Mouse (Mus musculus) MEL (cell line): ENCODE measurements around the gene Erich6. TPM values are rescaled to one million over a fixed set of nuclear protein-coding genes. Genes with fewer than 3 reads are reported as not detected.

ENCODE experiments used
- DNase-seq: peaks from one replicate; pipeline ENCODE4 v3.0.0; 2011; ENCODE audit warnings: low read depth, low spot score
- H3K27ac ChIP-seq: 2 replicates; pipeline ENCODE4 v1.5.1; 2012; ENCODE audit warnings: low read depth, mild to moderate bottlenecking, control low read depth, low read length, moderate library complexity; ENCODE audit not compliant: control insufficient read depth
- H3K27me3 ChIP-seq, 2 experiments: fragments of 150-350 bp in 1 of 2; sonication (generic) in 1 of 2; 2 replicates each; pipeline ENCODE4 v1.6.1; 2012; ENCODE audit warnings: low read length in 2 of 2, mild to moderate bottlenecking in 2 of 2, improper control_type of control experiment in 1 of 2, moderate library complexity in 1 of 2; ENCODE audit not compliant: insufficient read depth in 2 of 2, control insufficient read depth in 1 of 2
- H3K36me3 ChIP-seq, 2 experiments: 2 replicates each; pipeline ENCODE4 v1.6.1; 2012 to 2014; ENCODE audit warnings: low read length in 2 of 2, improper control_type of control experiment in 1 of 2, inconsistent platforms in 1 of 2, mild to moderate bottlenecking in 1 of 2; ENCODE audit not compliant: insufficient read depth in 2 of 2, control insufficient read depth in 1 of 2
- H3K4me1 ChIP-seq, 2 experiments: fragments of 150-350 bp in 1 of 2; sonication (generic) in 1 of 2; 2 replicates each; pipeline ENCODE4 v1.6.1; 2012; ENCODE audit warnings: low read length in 2 of 2, improper control_type of control experiment in 1 of 2, mild to moderate bottlenecking in 1 of 2; ENCODE audit not compliant: insufficient read depth in 2 of 2, control insufficient read depth in 1 of 2
- H3K4me3 ChIP-seq, 2 experiments: fragments of 150-350 bp in 1 of 2; sonication (generic) in 1 of 2; 2 replicates each; pipeline ENCODE4 v1.5.1; 2012; ENCODE audit warnings: low read depth in 2 of 2, low read length in 2 of 2, mild to moderate bottlenecking in 2 of 2, moderate library complexity in 2 of 2, control low read depth in 1 of 2, improper control_type of control experiment in 1 of 2; ENCODE audit not compliant: control insufficient read depth in 1 of 2, insufficient read depth in 1 of 2
- H3K79me2 ChIP-seq: 2 replicates; pipeline ENCODE4 v1.6.1; 2012; ENCODE audit warnings: mild to moderate bottlenecking, low read length, moderate library complexity; ENCODE audit not compliant: control insufficient read depth, poor library complexity, insufficient read depth
- H3K9ac ChIP-seq: 2 replicates; pipeline ENCODE4 v1.6.1; 2012; ENCODE audit warnings: low read depth, mild to moderate bottlenecking, control low read depth, low read length, moderate library complexity; ENCODE audit not compliant: control insufficient read depth, poor library complexity, severe bottlenecking
- H3K9me3 ChIP-seq: fragments of 150-350 bp; sonication (generic); replicated peaks from 2 replicates; pipeline ENCODE4 v1.6.1; 2012; ENCODE audit warnings: mild to moderate bottlenecking, low read length, improper control_type of control experiment, moderate library complexity; ENCODE audit not compliant: insufficient read depth
- BHLHE40 ChIP-seq: IDR thresholded peaks from 2 replicates; pipeline ENCODE4 v1.6.1; 2012; ENCODE audit warnings: low read depth, mild to moderate bottlenecking, inconsistent platforms, low read length, improper control_type of control experiment, borderline replicate concordance
- CHD2 ChIP-seq: IDR thresholded peaks from 2 replicates; pipeline ENCODE4 v1.6.1; 2011; ENCODE audit warnings: low read length, improper control_type of control experiment
- CTCF ChIP-seq, 3 experiments: IDR thresholded peaks in 2 of 3; conservative IDR thresholded peaks in 1 of 3; 2 replicates each; pipeline ENCODE4 v1.5.1; 2011 to 2012; ENCODE audit warnings: low read length in 3 of 3, low read depth in 2 of 3, mild to moderate bottlenecking in 2 of 3, improper control_type of control experiment in 1 of 3, inconsistent platforms in 1 of 3, mixed read lengths in 1 of 3, moderate library complexity in 1 of 3; ENCODE audit not compliant: control insufficient read depth in 1 of 3, insufficient read depth in 1 of 3, poor library complexity in 1 of 3, severe bottlenecking in 1 of 3
- E2F4 ChIP-seq: IDR thresholded peaks from 2 replicates; pipeline ENCODE4 v1.6.1; 2011; ENCODE audit warnings: low read depth, low read length, improper control_type of control experiment, borderline replicate concordance
- GABPA ChIP-seq: IDR thresholded peaks from 2 replicates; pipeline ENCODE4 v1.6.1; 2012; ENCODE audit warnings: low read depth, mild to moderate bottlenecking, inconsistent platforms, low read length, improper control_type of control experiment, moderate library complexity
- JUND ChIP-seq: IDR thresholded peaks from 2 replicates; pipeline ENCODE4 v1.6.1; 2011; ENCODE audit warnings: low read depth, mild to moderate bottlenecking, improper control_type of control experiment, low read length
- MYB ChIP-seq: IDR thresholded peaks from 2 replicates; pipeline ENCODE4 v1.6.1; 2011; ENCODE audit warnings: mild to moderate bottlenecking, low read depth, low read length, improper control_type of control experiment
- NELFE ChIP-seq: IDR thresholded peaks from 2 replicates; pipeline ENCODE4 v1.6.1; 2011; ENCODE audit warnings: low read depth, low read length, improper control_type of control experiment
- NRF1 ChIP-seq: IDR thresholded peaks from 2 replicates; pipeline ENCODE4 v1.6.1; 2014; ENCODE audit warnings: low read depth, mild to moderate bottlenecking, inconsistent platforms, low read length, improper control_type of control experiment, moderate library complexity; ENCODE audit not compliant: poor library complexity, insufficient read depth, severe bottlenecking
- POLR2AphosphoS2 ChIP-seq: IDR thresholded peaks from 2 replicates; pipeline ENCODE4 v1.6.1; 2011; ENCODE audit warnings: low read length, improper control_type of control experiment
- POLR2AphosphoS5 ChIP-seq: IDR thresholded peaks from 2 replicates; pipeline ENCODE4 v1.6.1; 2012; ENCODE audit warnings: low read depth, borderline replicate concordance, mild to moderate bottlenecking, inconsistent platforms, low read length, moderate library complexity, mixed read lengths
- RAD21 ChIP-seq: IDR thresholded peaks from 2 replicates; pipeline ENCODE4 v1.6.1; 2011; ENCODE audit warnings: mild to moderate bottlenecking, low read depth, low read length, improper control_type of control experiment
- RCOR1 ChIP-seq: IDR thresholded peaks from 2 replicates; pipeline ENCODE4 v1.6.1; 2012; ENCODE audit warnings: low read depth, mild to moderate bottlenecking, inconsistent platforms, low read length, improper control_type of control experiment
- SIN3A ChIP-seq: IDR thresholded peaks from 2 replicates; pipeline ENCODE4 v1.6.1; 2012; ENCODE audit warnings: low read length, improper control_type of control experiment, inconsistent platforms
- SMC3 ChIP-seq: IDR thresholded peaks from 2 replicates; pipeline ENCODE4 v1.6.1; 2011; ENCODE audit warnings: low read depth, low read length, improper control_type of control experiment
- TAL1 ChIP-seq: IDR thresholded peaks from 2 replicates; pipeline ENCODE4 v1.6.1; 2012; ENCODE audit warnings: mild to moderate bottlenecking, inconsistent platforms, low read length, moderate library complexity, mixed read lengths
- TBP ChIP-seq: IDR thresholded peaks from 2 replicates; pipeline ENCODE4 v1.8.0; 2011; ENCODE audit warnings: low read depth, low read length, improper control_type of control experiment
- TCF12 ChIP-seq: IDR thresholded peaks from 2 replicates; pipeline ENCODE4 v1.6.1; 2014; ENCODE audit warnings: low read depth, mild to moderate bottlenecking, inconsistent platforms, low read length, improper control_type of control experiment, moderate library complexity
- USF2 ChIP-seq, 2 experiments: IDR thresholded peaks; 2 replicates each; pipeline ENCODE4 v1.6.1; 2011 to 2012; ENCODE audit warnings: improper control_type of control experiment in 2 of 2, low read length in 2 of 2, borderline replicate concordance in 1 of 2, inconsistent platforms in 1 of 2, low read depth in 1 of 2, mild to moderate bottlenecking in 1 of 2; ENCODE audit not compliant: insufficient read depth in 1 of 2
- ZC3H11A ChIP-seq: IDR thresholded peaks from 2 replicates; pipeline ENCODE4 v1.6.1; 2012; ENCODE audit warnings: low read depth, mild to moderate bottlenecking, inconsistent platforms, low read length, improper control_type of control experiment
- ZKSCAN1 ChIP-seq: IDR thresholded peaks from 2 replicates; pipeline ENCODE4 v1.6.1; 2012; ENCODE audit warnings: low read depth, mild to moderate bottlenecking, inconsistent platforms, low read length, improper control_type of control experiment, moderate library complexity
- ZMIZ1 ChIP-seq: IDR thresholded peaks from 2 replicates; pipeline ENCODE4 v1.6.1; 2012; ENCODE audit warnings: low read depth, mild to moderate bottlenecking, inconsistent platforms, low read length, improper control_type of control experiment, moderate library complexity
- ZNF384 ChIP-seq: IDR thresholded peaks from 2 replicates; pipeline ENCODE4 v1.6.1; 2012; ENCODE audit warnings: low read depth, mild to moderate bottlenecking, inconsistent platforms, low read length, improper control_type of control experiment
- polyA plus RNA-seq, 2 experiments: library from polyadenylated mRNA; stranded (reverse) in 1 of 2; unstranded in 1 of 2; fragments of >175 nt in 1 of 2; fragments of >200 nt in 1 of 2; gene quantifications; 2 replicates each; pipeline versions ENCODE4 v1.2.1 to v1.2.4; 2012; ENCODE audit warnings: low replicate concordance in 2 of 2, low read depth in 1 of 2; ENCODE audit not compliant: insufficient read length in 2 of 2, insufficient read depth in 1 of 2, missing spikeins in 1 of 2
- total RNA-seq: library from RNA; depleted of rRNA; stranded (reverse); fragments of 300-350 nt; gene quantifications from 2 replicates; pipeline ENCODE4 v1.2.3, GENCODE M21; 2012

Erich6 gene
- total and polyA plus RNA-seq, 3 experiments = 0.08 TPM; not detected in 2

- DNase-seq = peak; percentile 72
- Histone ChIP-seq H3K9me3 (no peaks in the 10 kb centered on the region), H3K4me1 (peaks cover 0 to 6% of the 10 kb centered on the region in 2 experiments; a peak in 1 of 4 replicates), H3K9ac (no peak overlapping the region), H3K4me3 (no peak overlapping the region), H3K27ac (no peak overlapping the region), H3K79me2 (no peaks in the 10 kb centered on the region), H3K36me3 (peaks cover 0 to 5% of the 10 kb centered on the region in 2 experiments; a peak in 2 of 4 replicates), H3K27me3 (no peaks in the 10 kb centered on the region)
- TF ChIP-seq ZC3H11A = peak; percentile 78
- peak; percentile 90 for TF ChIP-seq ZNF384
- TF ChIP-seq POLR2AphosphoS5 = no peak
- no peak for TF ChIP-seq GABPA
- no peak for TF ChIP-seq USF2 (IDR thresholded peaks at IDR 0.05; ENCODE audit: borderline replicate concordance in 1 of 2, insufficient read depth in 1 of 2, low read depth in 1 of 2, low read length in 2 of 2)
- peak; percentile 59 to 91 (median 90) for TF ChIP-seq CTCF (IDR thresholded peaks at IDR 0.05 in 2 of 3, conservative IDR thresholded peaks at IDR 0.05 in 1 of 3; ENCODE audit: control insufficient read depth in 1 of 3, insufficient read depth in 1 of 3, low read depth in 2 of 3, low read length in 3 of 3, poor library complexity in 1 of 3, severe bottlenecking in 1 of 3)
- no peak for TF ChIP-seq TAL1
- no peak for TF ChIP-seq TCF12
- TF ChIP-seq BHLHE40 = no peak
- TF ChIP-seq RCOR1 = no peak
- TF ChIP-seq TBP = no peak
- no peak for TF ChIP-seq NRF1
- TF ChIP-seq POLR2AphosphoS2 = no peak
- TF ChIP-seq MYB = no peak
- no peak for TF ChIP-seq JUND
- no peak for TF ChIP-seq ZKSCAN1
- no peak; the same call in 1 of the 2 replicates for TF ChIP-seq SIN3A
- TF ChIP-seq NELFE = no peak
- TF ChIP-seq SMC3 = peak; percentile 91
- peak; percentile 91 for TF ChIP-seq RAD21
- TF ChIP-seq CHD2 = no peak
- TF ChIP-seq E2F4 = no peak
- TF ChIP-seq ZMIZ1 = no peak
Observed at GRCm38 (mm10) chr3:58655362-58656130, 18.5 kb upstream of the Erich6 start.
